Mouse (Mus musculus) gastrocnemius, adult 2 months (tissue): ENCODE measurements around the gene Tubb5. TPM values are rescaled to one million over a fixed set of nuclear protein-coding genes. Genes with fewer than 3 reads are reported as not detected.
A peak's percentile ranks its signal among the peaks of the same experiment; 100 is the strongest.

Experiments
- DNase-seq: peaks from one replicate; pipeline ENCODE4 v3.0.0; 2022
- H3K27ac ChIP-seq: fragments of 200-600 bp; 2 replicates; pipeline ENCODE4 v1.8.1; 2022; ENCODE audit warnings: mild to moderate bottlenecking
- H3K4me3 ChIP-seq: fragments of 200-600 bp; 2 replicates; pipeline ENCODE4 v1.8.1; 2022; ENCODE audit warnings: mild to moderate bottlenecking, moderate library complexity
- CTCF ChIP-seq: fragments of 200-600 bp; IDR thresholded peaks from 2 replicates; pipeline ENCODE4 v1.8.1; 2022; ENCODE audit warnings: antibody characterized with exemption, mild to moderate bottlenecking, moderate library complexity
- intact Hi-C: fragments of 180-260 bp; cut with DNase I; formaldehyde crosslinking; loops from one replicate; pipeline ENCODE4 v1.15.1; 2025
- total RNA-seq, 2 experiments: library from RNA; stranded (reverse); gene quantifications; 2 replicates each; pipeline ENCODE4 v1.2.3; 2021

Tubb5 gene
- total RNA-seq, 2 experiments from 2014 or later = 29.7 to 40.0 TPM

GRCm38 (mm10) chr17:35833894-35834293 lies 4.2 kb downstream of the Tubb5 start:
- DNase-seq = no peak
- Histone ChIP-seq H3K4me3 (no peak overlapping the region), H3K27ac (no peak overlapping the region)
- intact Hi-C loops = no loop called here
- TF ChIP-seq CTCF = no peak

DNA sequence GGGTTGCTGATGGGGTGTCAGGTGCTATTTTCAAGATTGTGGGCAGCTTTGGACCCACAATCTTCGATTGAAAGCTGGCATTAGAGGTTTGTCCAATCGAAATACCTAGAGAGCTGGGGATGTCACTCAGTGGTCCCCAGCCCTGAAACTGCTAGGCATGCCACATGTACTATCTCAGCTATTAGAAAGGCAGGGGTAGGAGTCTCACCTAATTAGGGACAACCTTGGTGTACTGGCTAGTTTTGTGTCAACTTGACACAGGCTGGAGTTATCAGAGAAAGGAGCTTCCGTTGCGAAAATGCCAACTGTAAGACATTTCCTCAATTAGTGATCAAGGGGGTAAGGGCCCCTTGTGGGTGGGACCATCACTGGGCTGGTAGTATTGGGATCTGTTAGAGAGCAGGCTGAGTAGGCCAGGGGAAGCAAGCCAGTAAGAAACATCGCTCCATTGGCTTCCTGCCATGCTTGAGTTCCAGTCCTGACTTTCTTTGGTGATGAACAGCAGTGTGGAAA lies 4.8 kb downstream of the Tubb5 start:
- H3K27ac ChIP-seq = no peak overlapping the region
- no peak overlapping the region for H3K4me3 ChIP-seq
- intact Hi-C loops = no loop called here
- DNase-seq = no peak
- TF ChIP-seq CTCF = no peak

DNA sequence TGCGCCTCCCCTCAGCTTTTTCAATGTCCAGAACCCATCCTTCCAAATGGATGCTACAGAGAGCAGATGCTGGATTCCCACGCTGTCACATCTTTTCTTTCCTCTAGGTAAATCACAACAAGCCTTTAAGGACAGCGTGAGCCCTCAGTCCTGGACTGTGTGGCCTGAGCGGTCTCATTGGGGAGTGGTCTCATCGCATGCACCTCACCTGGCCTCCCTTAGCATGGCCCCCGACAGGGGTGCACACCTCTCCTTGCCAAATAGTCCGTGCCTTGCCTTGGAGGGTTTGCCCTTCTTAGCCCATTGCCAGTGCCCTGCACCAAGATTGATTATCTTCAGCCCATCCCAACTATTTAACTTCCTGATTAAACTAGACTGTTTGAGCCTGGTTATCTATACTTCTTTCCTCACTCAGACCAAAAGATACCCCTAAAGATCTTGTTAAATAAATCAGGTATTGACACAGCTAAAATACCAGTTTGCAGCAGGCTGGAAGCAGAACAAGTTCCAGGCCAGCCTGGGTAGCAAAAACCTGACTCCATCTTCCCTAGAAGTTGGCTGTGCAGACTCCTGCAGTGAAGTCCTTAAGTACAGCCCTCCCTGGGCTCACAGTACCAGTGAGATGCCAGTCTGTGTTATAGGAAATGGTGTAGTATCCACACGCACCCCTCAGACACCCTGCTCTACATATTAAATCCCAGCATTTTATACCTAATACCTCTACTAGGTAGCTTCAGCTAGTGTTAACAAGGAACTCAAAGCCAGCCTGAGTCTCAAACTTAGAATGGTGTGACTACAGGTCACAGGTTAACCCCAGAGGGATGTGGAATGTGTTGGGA lies 5.5 kb downstream of the Tubb5 start:
- Histone ChIP-seq H3K4me3 (no peak overlapping the region), H3K27ac (no peak overlapping the region)
- DNase-seq = no peak
- no peak for TF ChIP-seq CTCF
- intact Hi-C loops = no loop called here

DNA sequence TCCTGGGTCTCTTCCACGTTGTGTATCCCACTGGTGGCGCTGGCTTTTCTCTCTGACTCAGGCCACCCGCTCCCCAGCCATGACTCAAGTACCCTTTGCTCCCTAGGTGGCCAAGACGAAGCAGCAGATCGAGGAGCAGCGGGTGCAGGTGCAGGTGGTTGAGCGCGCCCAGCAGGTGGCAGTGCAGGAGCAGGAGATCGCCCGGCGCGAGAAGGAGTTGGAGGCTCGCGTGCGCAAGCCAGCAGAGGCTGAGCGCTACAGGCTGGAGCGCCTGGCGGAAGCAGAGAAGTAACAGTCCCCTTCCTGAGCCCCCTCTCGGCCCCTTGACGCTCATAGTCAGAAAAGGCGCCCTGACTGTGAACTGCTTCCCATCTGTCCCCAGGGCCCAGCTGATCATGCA lies 8.4 kb downstream of the Tubb5 start:
- H3K4me3 ChIP-seq = peak overlapping the region; percentile 18; the same call in 1 of the 2 replicates
- peak; percentile 89 for DNase-seq
- TF ChIP-seq CTCF = peak; percentile 95
- H3K27ac ChIP-seq = peak overlapping the region; percentile 12
- intact Hi-C loops = loop anchor here (10.0 kb wide), 1 partner anchor 155 kb away; the partner anchor contains the start of gene Prr3

DNA sequence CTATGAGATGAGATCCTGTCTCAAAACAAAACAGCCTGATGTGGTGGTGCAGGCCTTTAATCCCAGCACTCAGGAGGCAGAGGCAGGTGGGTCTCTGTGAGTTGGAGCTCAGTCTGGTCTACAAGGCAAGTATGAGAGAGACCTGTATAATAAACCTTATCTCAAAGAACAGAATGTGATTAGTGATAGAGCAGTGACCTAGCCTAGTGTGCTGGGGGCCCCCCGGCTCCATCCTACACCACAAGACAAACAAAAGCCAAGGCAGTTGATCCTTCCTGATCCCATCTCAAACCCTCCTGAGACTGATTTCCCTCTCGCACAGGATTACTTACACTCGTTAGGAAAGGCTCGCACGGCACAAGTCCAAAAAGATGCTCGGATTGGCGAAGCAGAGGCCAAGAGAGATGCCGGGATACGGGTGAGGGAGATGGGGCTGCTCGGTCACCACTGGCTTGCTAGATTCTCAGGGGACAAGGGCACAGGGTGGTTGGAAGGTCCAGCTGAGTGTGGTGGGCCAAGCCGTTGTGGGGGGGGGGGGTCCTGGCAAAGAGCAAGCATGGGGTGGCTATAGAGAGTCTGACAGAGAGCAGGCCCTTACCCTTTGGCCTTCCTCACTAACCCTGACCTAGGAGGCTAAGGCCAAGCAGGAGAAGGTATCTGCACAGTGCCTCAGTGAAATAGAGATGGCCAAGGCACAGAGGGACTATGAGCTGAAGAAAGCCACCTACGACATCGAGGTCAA lies 12.8 kb downstream of the Tubb5 start:
- no peak overlapping the region for H3K27ac ChIP-seq
- TF ChIP-seq CTCF = no peak
- no peak for DNase-seq
- H3K4me3 ChIP-seq = no peak overlapping the region
- intact Hi-C loops = loop anchor here (10.0 kb wide), 1 partner anchor 160 kb away; the partner anchor contains the start of gene Prr3

GRCm38 (mm10) chr17:35824402-35824801 lies 13.7 kb downstream of the Tubb5 start:
- no peak for DNase-seq

GRCm38 (mm10) chr17:35822964-35823937 lies 14.9 kb downstream of the Tubb5 start, which contains the start of gene Flot1:
TSS of gene Flot1 (plus strand) at chr17:35823230.
- peak within 1 kb of the TSS; percentile 73 for H3K4me3 ChIP-seq
- intact Hi-C loops = loop anchor here (2.0 to 10.0 kb wide), 2 partner anchors 84 to 162 kb away; partner anchors contain the start of gene Prr3
- DNase-seq = peak; percentile 94
- TF ChIP-seq CTCF = no peak
- peak within 1 kb of the TSS; percentile 95 for H3K27ac ChIP-seq

More at GRCm38 (mm10) chr17:35824402-35824801, 13.7 kb downstream of the Tubb5 start:
- 0 out of 2 replicates have a peak overlapping the region, but pooled peaks have one; percentile 20 for H3K27ac ChIP-seq
- no peak overlapping the region; the same call in 1 of the 2 replicates for H3K4me3 ChIP-seq
- TF ChIP-seq CTCF = peak; percentile 39
- intact Hi-C loops = loop anchor here (10.0 kb wide), 1 partner anchor 160 kb away; the partner anchor contains the start of gene Prr3

DNA sequence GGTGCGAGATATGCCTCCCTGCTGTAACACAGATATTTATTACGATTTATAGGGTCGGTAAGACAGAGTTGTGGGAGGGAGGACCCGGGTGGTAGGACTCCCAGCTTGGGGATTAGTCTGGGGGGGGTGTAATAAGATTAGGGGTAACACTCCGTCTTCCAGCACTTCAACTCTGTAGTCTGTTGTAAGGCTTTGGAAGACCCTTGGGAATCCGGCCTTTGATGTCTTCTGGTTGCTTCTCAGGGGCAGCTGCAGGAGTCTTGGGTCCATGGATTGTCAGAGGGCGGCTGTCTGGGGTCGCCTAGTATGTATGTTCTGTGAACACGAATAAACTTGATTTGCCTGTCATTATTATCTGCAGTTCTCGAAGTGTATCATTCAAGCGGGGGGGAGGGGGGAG lies 15.5 kb downstream of the Tubb5 start:
- no peak for DNase-seq
- Histone ChIP-seq H3K27ac (peak overlapping the region; percentile 95), H3K4me3 (peak overlapping the region; percentile 73)
- no peak for TF ChIP-seq CTCF
- intact Hi-C loops = loop anchor here (2.0 to 10.0 kb wide), 2 partner anchors 84 to 162 kb away; partner anchors contain the start of gene Prr3

- DNase-seq = peak; percentile 88
- peak within 1 kb of the TSS; percentile 73 for H3K4me3 ChIP-seq
- intact Hi-C loops = loop anchor here (2.0 to 10.0 kb wide), 2 partner anchors 83 to 163 kb away; partner anchors contain the start of gene Prr3
- peak within 1 kb of the TSS; percentile 95 for H3K27ac ChIP-seq
- no peak for TF ChIP-seq CTCF
Measured at GRCm38 (mm10) chr17:35821439-35822430, 16.4 kb downstream of the Tubb5 start, which contains the start of gene Ier3. TSS of gene Ier3 (plus strand) at chr17:35821684.

DNA sequence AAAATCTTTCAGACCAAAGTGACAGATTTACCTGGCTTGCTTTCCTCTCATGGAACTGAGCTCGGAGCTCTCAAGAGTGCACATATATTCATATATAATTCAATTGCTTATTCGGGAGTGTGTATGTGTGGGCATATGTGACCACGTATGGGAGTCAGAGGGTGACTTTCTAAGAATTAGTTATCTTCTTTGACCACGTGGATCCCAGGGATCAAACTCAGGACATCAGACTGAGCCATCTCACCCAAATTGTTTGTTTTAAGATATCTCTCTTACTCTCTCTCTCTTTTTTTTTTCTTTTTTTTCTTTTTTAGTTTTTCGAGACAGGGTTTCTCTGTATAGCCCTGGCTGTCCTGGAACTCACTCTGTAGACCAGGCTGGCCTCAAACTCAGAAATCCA lies 18.0 kb downstream of the Tubb5 start:
- intact Hi-C loops = loop anchor here (10.0 kb wide), 1 partner anchor 165 kb away; the partner anchor contains the start of gene Prr3
- DNase-seq = no peak
- no peak for TF ChIP-seq CTCF

More for the DNA sequence above, 18.0 kb downstream of the Tubb5 start:
- Histone ChIP-seq H3K27ac (no peak overlapping the region), H3K4me3 (no peak overlapping the region)
